Mouse (Mus musculus) intestine, embryonic 16.5 days (tissue): ENCODE data around the gene H2-DMb1. TPM values are rescaled to one million over a fixed set of nuclear protein-coding genes. Genes with fewer than 3 reads are reported as not detected.

Experiments
- ATAC-seq: fragments of 200-750 bp; cut with Nextera tagmentation; 2 replicates; pipeline ENCODE4 v1.8.0; 2017; ENCODE audit warnings: moderate TSS enrichment, moderate library complexity
- H3K27ac ChIP-seq: fragments of 300-500 bp; sonication (generic); 2 replicates; pipeline ENCODE4 v1.5.1; 2014; ENCODE audit warnings: mild to moderate bottlenecking, low read length
- H3K27me3 ChIP-seq: fragments of 300-500 bp; sonication (generic); replicated peaks from 2 replicates; pipeline ENCODE4 v1.6.1; 2014; ENCODE audit warnings: low read length, control low read depth, mixed read lengths; ENCODE audit not compliant: control insufficient read depth, insufficient read depth
- H3K36me3 ChIP-seq: fragments of 300-500 bp; sonication (generic); 2 replicates; pipeline ENCODE4 v1.6.1; 2014; ENCODE audit warnings: low read length, control low read depth; ENCODE audit not compliant: control insufficient read depth, insufficient read depth
- H3K4me1 ChIP-seq: fragments of 300-500 bp; sonication (generic); 2 replicates; pipeline ENCODE4 v1.6.1; 2014; ENCODE audit warnings: low read length, control low read depth, mixed read lengths; ENCODE audit not compliant: control insufficient read depth, insufficient read depth
- H3K4me2 ChIP-seq: fragments of 300-500 bp; sonication (generic); 2 replicates; pipeline ENCODE4 v1.6.1; 2014; ENCODE audit warnings: low read depth, low read length, control low read depth
- H3K4me3 ChIP-seq: fragments of 300-500 bp; sonication (generic); 2 replicates; pipeline ENCODE4 v1.5.1; 2014; ENCODE audit warnings: mild to moderate bottlenecking, low read length
- H3K9ac ChIP-seq: fragments of 300-500 bp; sonication (generic); 2 replicates; pipeline ENCODE4 v1.6.1; 2014; ENCODE audit warnings: low read depth, low read length
- H3K9me3 ChIP-seq: fragments of 300-500 bp; sonication (generic); 2 replicates; pipeline ENCODE4 v1.6.1; 2016; ENCODE audit warnings: low read length, control low read depth; ENCODE audit not compliant: control insufficient read depth
- WGBS: fragments of 180-500 bp; shearing (Covaris S2); extraction: QIAGEN DNeasy Blood & Tissue Kit; methylation state at CpG from one replicate; pipeline ENCODE4 v1.1.7; 2014; 5-methylcytosine and 5-hydroxymethylcytosine counted together
- polyA plus RNA-seq: library from polyadenylated mRNA; unstranded; fragments of >200 nt; fragmentation: Nextera tagmentation; extraction: Ambion mirVana; gene quantifications from 2 replicates; pipeline ENCODE4 v1.2.1, GENCODE M21; 2015

Gene H2-DMb1
- polyA plus RNA-seq, 1 experiment from 2014 or later: 3.0 TPM

- no peak overlapping the region for H3K4me2 ChIP-seq
- H3K9me3 ChIP-seq: no peaks in the 10 kb centered on the region
- H3K4me3 ChIP-seq: no peak overlapping the region
- 91% methylated on average over 4 of the region's 4 CpGs for WGBS
- no peaks in the 10 kb centered on the region for H3K36me3 ChIP-seq
- H3K27me3 ChIP-seq: peaks cover 18% of the 10 kb centered on the region
- peaks cover 5% of the 10 kb centered on the region; the same call in 1 of the 2 replicates for H3K4me1 ChIP-seq
- H3K9ac ChIP-seq: no peak overlapping the region
- no peak for ATAC-seq
- no peak overlapping the region for H3K27ac ChIP-seq
Measured at GRCm38 (mm10) chr17:34194723-34195122, 41.9 kb downstream of the H2-DMb1 start.

GRCm38 (mm10) chr17:34196491-34196890, 43.6 kb downstream of the H2-DMb1 start:
- no peak overlapping the region for H3K4me3 ChIP-seq
- H3K9ac ChIP-seq: no peak overlapping the region
- ATAC-seq: no peak
- no peak overlapping the region for H3K27ac ChIP-seq
- H3K36me3 ChIP-seq: no peaks in the 10 kb centered on the region
- H3K9me3 ChIP-seq: peaks cover 3% of the 10 kb centered on the region; the same call in 1 of the 2 replicates
- H3K4me2 ChIP-seq: no peak overlapping the region
- WGBS: 44% methylated on average over 12 of the region's 12 CpGs
- H3K4me1 ChIP-seq: peaks cover 5% of the 10 kb centered on the region; the same call in 1 of the 2 replicates
- peaks cover 18% of the 10 kb centered on the region for H3K27me3 ChIP-seq

- H3K9me3 ChIP-seq: peaks cover 3% of the 10 kb centered on the region; the same call in 1 of the 2 replicates
- ATAC-seq: peak; percentile 89
- H3K27ac ChIP-seq: no peak within 1 kb of the TSS
- peak within 1 kb of the TSS; percentile 49 for H3K4me3 ChIP-seq
- peaks cover 5% of the 10 kb centered on the region; the same call in 1 of the 2 replicates for H3K4me1 ChIP-seq
- peak within 1 kb of the TSS; percentile 50 for H3K9ac ChIP-seq
- WGBS: 7% methylated on average over 41 of the region's 41 CpGs
- no peaks in the 10 kb centered on the region for H3K36me3 ChIP-seq
- H3K4me2 ChIP-seq: peak within 1 kb of the TSS; percentile 90
- H3K27me3 ChIP-seq: peaks cover 18% of the 10 kb centered on the region
Measured at GRCm38 (mm10) chr17:34196941-34197894, 44.3 kb downstream of the H2-DMb1 start, which contains the start of gene Psmb8. Gene Psmb8 (plus strand): TSS chr17:34197721.

- 2% methylated on average over 32 of the region's 32 CpGs for WGBS
- peak; percentile 70 for ATAC-seq
- H3K9me3 ChIP-seq: peaks cover 3% of the 10 kb centered on the region; the same call in 1 of the 2 replicates
- H3K36me3 ChIP-seq: no peaks in the 10 kb centered on the region
- peak overlapping the region; percentile 90 for H3K4me2 ChIP-seq
- H3K27me3 ChIP-seq: peaks cover 18% of the 10 kb centered on the region
- H3K4me1 ChIP-seq: peaks cover 5% of the 10 kb centered on the region; the same call in 1 of the 2 replicates
- H3K9ac ChIP-seq: peak overlapping the region; percentile 50
- H3K4me3 ChIP-seq: peak overlapping the region; percentile 49
- H3K27ac ChIP-seq: no peak overlapping the region
Measured at GRCm38 (mm10) chr17:34197904-34198520, 45.1 kb downstream of the H2-DMb1 start.

- peaks cover 3% of the 10 kb centered on the region; the same call in 1 of the 2 replicates for H3K9me3 ChIP-seq
- H3K4me3 ChIP-seq: peak overlapping the region; percentile 49
- peaks cover 18% of the 10 kb centered on the region for H3K27me3 ChIP-seq
- H3K4me1 ChIP-seq: peaks cover 5% of the 10 kb centered on the region; the same call in 1 of the 2 replicates
- H3K4me2 ChIP-seq: peak overlapping the region; percentile 90
- peak; percentile 19; the same call in 1 of the 2 replicates for ATAC-seq
- H3K27ac ChIP-seq: no peak overlapping the region
- peak overlapping the region; percentile 50 for H3K9ac ChIP-seq
- WGBS: 8% methylated on average over 11 of the region's 11 CpGs
- no peaks in the 10 kb centered on the region for H3K36me3 ChIP-seq
Measured at GRCm38 (mm10) chr17:34198521-34198912, 45.6 kb downstream of the H2-DMb1 start.

- H3K4me3 ChIP-seq: peak overlapping the region; percentile 49; the same call in 1 of the 2 replicates
- no peak for ATAC-seq
Measured at GRCm38 (mm10) chr17:34199050-34199619, 46.3 kb downstream of the H2-DMb1 start.

GRCm38 (mm10) chr17:34200047-34200446, 47.2 kb downstream of the H2-DMb1 start:
- 90% methylated on average over 10 of the region's 10 CpGs for WGBS
- Histone ChIP-seq H3K27me3 (peaks cover 18% of the 10 kb centered on the region), H3K9ac (no peak overlapping the region), H3K36me3 (no peaks in the 10 kb centered on the region), H3K9me3 (peaks cover 3% of the 10 kb centered on the region; the same call in 1 of the 2 replicates), H3K27ac (no peak overlapping the region), H3K4me2 (no peak overlapping the region), H3K4me1 (peaks cover 5% of the 10 kb centered on the region; the same call in 1 of the 2 replicates), H3K4me3 (no peak overlapping the region)
- ATAC-seq: no peak

More at GRCm38 (mm10) chr17:34199050-34199619, 46.3 kb downstream of the H2-DMb1 start:
- peaks cover 3% of the 10 kb centered on the region; the same call in 1 of the 2 replicates for H3K9me3 ChIP-seq
- H3K27me3 ChIP-seq: peaks cover 18% of the 10 kb centered on the region
- no peak overlapping the region for H3K27ac ChIP-seq
- no peak overlapping the region for H3K4me2 ChIP-seq
- no peak overlapping the region for H3K9ac ChIP-seq
- H3K4me1 ChIP-seq: peaks cover 5% of the 10 kb centered on the region; the same call in 1 of the 2 replicates
- WGBS: 71% methylated on average over 12 of the region's 12 CpGs
- H3K36me3 ChIP-seq: no peaks in the 10 kb centered on the region

- Histone ChIP-seq H3K27me3 (peaks cover 18% of the 10 kb centered on the region), H3K27ac (no peak overlapping the region), H3K4me1 (peaks cover 7% of the 10 kb centered on the region), H3K9me3 (peaks cover 3% of the 10 kb centered on the region; the same call in 1 of the 2 replicates), H3K9ac (no peak overlapping the region), H3K4me2 (no peak overlapping the region), H3K36me3 (no peaks in the 10 kb centered on the region), H3K4me3 (no peak overlapping the region)
- no peak for ATAC-seq
- 86% methylated on average over 16 of the region's 16 CpGs for WGBS
Measured at GRCm38 (mm10) chr17:34200772-34201505, 48.1 kb downstream of the H2-DMb1 start.
